Mouse (Mus musculus) bone marrow, adult 2 months (tissue): ENCODE measurements around the gene Tcf12. TPM values are rescaled to one million over a fixed set of nuclear protein-coding genes. Genes with fewer than 3 reads are reported as not detected.

Source experiments
- H3K27ac ChIP-seq: fragments of 200-500 bp; 2 replicates; pipeline ENCODE4 v1.5.1; 2012; ENCODE audit warnings: low read depth, mild to moderate bottlenecking, control low read depth, inconsistent platforms, low read length; ENCODE audit not compliant: control insufficient read depth, poor library complexity, insufficient read depth
- H3K4me1 ChIP-seq: fragments of 200-500 bp; 2 replicates; pipeline ENCODE4 v1.6.1; 2011; ENCODE audit warnings: low read length; ENCODE audit not compliant: control insufficient read depth, insufficient read depth
- H3K4me3 ChIP-seq: fragments of 200-500 bp; replicated peaks from 2 replicates; pipeline ENCODE3; 2011; ENCODE audit warnings: mild to moderate bottlenecking, low read depth, low read length, control low read depth; ENCODE audit not compliant: control insufficient read depth
- CTCF ChIP-seq: fragments of 200-500 bp; IDR thresholded peaks from 2 replicates; pipeline ENCODE4 v1.5.1; 2011; ENCODE audit warnings: low read length, control low read depth; ENCODE audit not compliant: control insufficient read depth, insufficient read depth
- POLR2A ChIP-seq: fragments of 200-500 bp; IDR thresholded peaks from 2 replicates; pipeline ENCODE4 v1.6.1; 2011; ENCODE audit warnings: low read depth, mild to moderate bottlenecking, control low read depth, low read length, borderline replicate concordance; ENCODE audit not compliant: control insufficient read depth
- WGBS: fragments of 180-500 bp; shearing (Covaris S2); methylation state at CpG from one replicate; pipeline ENCODE4 v1.1.7; 2018; 5-methylcytosine and 5-hydroxymethylcytosine counted together
- polyA plus RNA-seq: library from polyadenylated mRNA; stranded (reverse); fragments of >200 nt; gene quantifications from 2 replicates; pipeline ENCODE4 v1.2.4, GENCODE M21; 2011; ENCODE audit warnings: low replicate concordance; ENCODE audit not compliant: missing spikeins, insufficient read depth, insufficient read length

Gene Tcf12
- polyA plus RNA-seq: 11.7 and 18.2 TPM in 2 replicates

DNA sequence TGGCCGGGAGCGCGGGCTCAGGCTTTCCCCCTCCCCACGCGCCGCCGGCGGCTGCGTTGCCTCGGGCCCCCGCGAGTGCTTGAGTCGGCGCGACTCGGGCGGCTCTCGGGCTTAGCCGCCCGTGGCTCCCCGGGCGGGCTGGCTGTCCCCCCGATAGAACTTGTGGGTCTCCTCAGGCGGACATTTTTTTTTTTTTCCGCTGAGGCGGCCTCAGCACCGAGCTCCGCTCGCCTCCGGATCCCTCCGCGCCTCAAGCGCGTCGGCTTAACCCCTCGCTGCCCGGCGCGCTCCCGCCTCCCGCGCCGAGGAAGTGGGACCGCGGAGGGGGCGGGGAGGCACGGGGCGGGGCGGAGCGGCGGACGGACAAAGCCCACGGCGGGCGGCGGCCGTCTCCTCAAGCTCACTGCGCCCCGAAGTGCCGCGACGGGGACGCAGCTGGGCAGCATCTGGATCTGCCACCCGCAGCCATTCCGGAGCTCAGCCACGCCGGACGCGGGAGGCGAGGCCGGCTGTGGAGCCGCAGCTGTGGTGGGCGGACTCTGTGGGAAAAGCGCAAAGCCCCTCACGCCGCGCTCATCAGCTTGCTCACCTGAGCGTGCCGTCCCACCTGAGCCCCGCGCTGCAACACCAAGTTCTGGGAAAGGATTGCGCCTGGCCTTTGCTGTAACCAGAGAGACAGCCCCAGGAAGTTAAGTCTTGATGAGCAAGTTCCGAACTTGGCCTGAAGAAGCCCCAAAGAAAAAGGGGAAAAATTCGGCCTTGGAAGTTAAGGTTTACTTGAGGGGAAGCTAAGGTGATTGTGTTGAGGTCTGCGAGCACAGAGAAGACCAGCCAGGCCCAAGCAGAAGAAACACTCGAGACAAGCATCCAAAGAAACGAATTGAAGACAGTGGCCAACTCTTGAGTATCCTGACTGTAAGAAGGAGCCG is at the start of gene Tcf12:
TSS of gene Tcf12 (minus strand) at position 250 of the 929 bp plus-strand sequence.
- no peaks in the 10 kb centered on the region for H3K4me1 ChIP-seq
- H3K27ac ChIP-seq: peak within 1 kb of the TSS; percentile 87
- H3K4me3 ChIP-seq: peak within 1 kb of the TSS; percentile 79
- TF ChIP-seq CTCF: no peak
- peak; percentile 48; the same call in 1 of the 2 replicates for TF ChIP-seq POLR2A
- WGBS: 2% methylated on average over 87 of the region's 88 CpGs

GRCm38 (mm10) chr9:72158392-72158791 is 46.7 kb upstream of the Tcf12 start:
- 54% methylated on average over 2 of the region's 2 CpGs for WGBS
- no peak overlapping the region for H3K4me3 ChIP-seq
- TF ChIP-seq POLR2A (no peak), CTCF (no peak)
- H3K4me1 ChIP-seq: no peaks in the 10 kb centered on the region
- H3K27ac ChIP-seq: no peak overlapping the region

DNA sequence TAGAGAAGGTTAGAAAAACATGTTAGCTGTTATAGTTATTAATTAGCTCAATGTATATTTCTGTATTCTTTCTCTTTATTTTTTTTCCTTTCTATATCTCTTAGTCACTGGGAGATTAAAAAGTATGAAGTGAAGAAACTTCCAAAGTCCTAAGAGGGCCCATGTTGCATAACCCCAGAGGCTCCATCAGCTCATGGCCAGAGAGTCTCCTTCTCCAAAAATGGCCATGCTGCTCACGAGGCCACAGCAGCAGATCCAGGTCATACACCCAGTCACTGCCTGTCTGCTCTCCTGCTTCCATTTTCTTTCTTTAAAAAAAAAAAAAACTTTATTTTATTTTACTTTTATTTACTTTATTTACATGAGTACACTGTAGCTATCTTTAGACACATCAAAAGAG is 45.4 kb upstream of the Tcf12 start:
- no peak overlapping the region for H3K27ac ChIP-seq
- no peaks in the 10 kb centered on the region for H3K4me1 ChIP-seq
- 43% methylated on average over 1 of the region's 1 CpGs for WGBS
- no peak overlapping the region for H3K4me3 ChIP-seq
- TF ChIP-seq CTCF (no peak), POLR2A (no peak)

- no peak overlapping the region for H3K27ac ChIP-seq
- H3K4me1 ChIP-seq: no peaks in the 10 kb centered on the region
- 21% methylated on average over 21 of the region's 21 CpGs for WGBS
- no peak overlapping the region for H3K4me3 ChIP-seq
- TF ChIP-seq POLR2A (no peak), CTCF (no peak)
These were observed 43.8 kb upstream of the Tcf12 start for GRCm38 (mm10) chr9:72155250-72156138.

DNA sequence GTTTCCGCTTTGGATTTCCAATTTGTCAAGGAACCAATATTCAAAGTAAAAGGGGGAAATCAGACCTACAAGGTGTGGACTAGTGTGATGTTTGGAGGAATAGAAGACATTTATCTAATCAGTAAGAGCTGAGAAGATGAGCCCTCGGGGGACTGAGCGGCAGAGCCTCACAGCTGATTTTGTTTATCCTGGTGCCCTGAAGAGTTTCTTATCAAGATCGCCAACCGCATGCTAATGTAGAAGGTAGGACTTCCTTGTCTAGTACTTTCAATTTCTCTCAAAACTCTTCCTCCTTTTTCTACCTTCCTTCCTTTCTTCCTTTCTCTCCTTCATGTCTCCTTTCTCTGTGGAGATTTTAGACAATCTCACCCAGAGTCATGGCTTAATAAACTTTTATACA is 32.5 kb upstream of the Tcf12 start:
- Histone ChIP-seq H3K4me3 (no peak overlapping the region), H3K27ac (no peak overlapping the region), H3K4me1 (no peaks in the 10 kb centered on the region)
- WGBS: 60% methylated on average over 5 of the region's 5 CpGs
- TF ChIP-seq POLR2A: no peak
- no peak for TF ChIP-seq CTCF

GRCm38 (mm10) chr9:72137899-72138298 is 26.2 kb upstream of the Tcf12 start:
- Histone ChIP-seq H3K27ac (no peak overlapping the region), H3K4me3 (no peak overlapping the region), H3K4me1 (no peaks in the 10 kb centered on the region)
- TF ChIP-seq CTCF (no peak), POLR2A (no peak)

GRCm38 (mm10) chr9:72133772-72134245 is 22.1 kb upstream of the Tcf12 start:
- WGBS: 31% methylated on average over 4 of the region's 4 CpGs
- H3K27ac ChIP-seq: peak overlapping the region; percentile 95; the same call in 1 of the 2 replicates
- TF ChIP-seq POLR2A (no peak), CTCF (no peak)

More at GRCm38 (mm10) chr9:72133772-72134245, 22.1 kb upstream of the Tcf12 start:
- Histone ChIP-seq H3K4me1 (no peaks in the 10 kb centered on the region), H3K4me3 (peak overlapping the region; percentile 91)
